Comparison of ENCODE assay signal across 11 mouse cellular contexts in the genomic region with DNA sequence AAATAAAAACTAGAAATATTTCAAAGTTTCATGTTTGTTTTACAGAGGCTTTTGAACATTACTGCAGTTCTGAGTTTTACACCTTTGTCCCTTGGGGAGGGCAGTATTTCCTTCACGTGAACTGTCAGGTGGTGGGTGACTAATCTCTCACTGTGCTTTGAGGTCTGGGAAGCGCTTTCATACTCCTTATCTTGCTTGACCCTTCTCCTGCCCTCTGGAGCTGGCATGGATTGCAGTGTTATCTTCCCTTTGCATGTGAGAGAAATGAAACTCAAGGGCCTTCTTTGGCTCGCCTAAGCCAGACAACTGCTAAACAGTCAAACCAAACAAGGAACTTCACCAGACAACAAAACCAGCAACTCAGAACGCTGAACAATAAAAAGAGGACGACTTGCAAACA.
A peak's percentile ranks its signal among the peaks of the same experiment; 100 is the strongest.
DNase-seq lines count a peak whose midpoint lies in the region; ATAC-seq and TF ChIP-seq lines count a peak whose summit lies in the region.
"Had no signal": no experiment of that assay in that cellular context is flagged by ENCODE, and none has a peak within 500 bp of the region (broad histone marks: within the 10 kb centered on the region; RNA-seq: fewer than 3 reads in every experiment).

No protein-coding gene starts in this region.

- no peak for TF ChIP-seq CTCF in liver, postnatal 0 days (IDR thresholded peaks at IDR 0.05; ENCODE audit: low read depth)

- H3K9me3 ChIP-seq in liver, embryonic 11.5 days (ENCODE audit: control insufficient read depth, low read length): no peaks in the 10 kb centered on the region
- no peaks in the 10 kb centered on the region for H3K9me3 ChIP-seq in liver, postnatal 0 days (ENCODE audit: low read length)
- H3K9me3 ChIP-seq in heart, embryonic 10.5 days: no peaks in the 10 kb centered on the region
- H3K9me3 ChIP-seq in intestine, embryonic 15.5 days: no peaks in the 10 kb centered on the region
- H3K9me3 ChIP-seq in stomach, embryonic 16.5 days (replicated peaks; ENCODE audit: control insufficient read depth, low read length): no peaks in the 10 kb centered on the region
- H3K9me3 ChIP-seq: limb, embryonic 13.5 days; megakaryocyte, embryonic 14.5 days had no signal

- no peaks in the 10 kb centered on the region for H3K36me3 ChIP-seq in liver, embryonic 11.5 days (ENCODE audit: control insufficient read depth, insufficient read depth, low read length)
- no peaks in the 10 kb centered on the region for H3K36me3 ChIP-seq in liver, postnatal 0 days (replicated peaks; ENCODE audit: insufficient read depth, low read length)
- H3K36me3 ChIP-seq in heart, embryonic 10.5 days: no peaks in the 10 kb centered on the region
- H3K36me3 ChIP-seq in intestine, embryonic 15.5 days: no peaks in the 10 kb centered on the region
- no peaks in the 10 kb centered on the region for H3K36me3 ChIP-seq in stomach, embryonic 16.5 days (ENCODE audit: control insufficient read depth, insufficient read depth, low read length)
- H3K36me3 ChIP-seq: limb, embryonic 13.5 days had no signal

- no peaks in the 10 kb centered on the region for H3K27me3 ChIP-seq in liver, embryonic 11.5 days (replicated peaks; ENCODE audit: control insufficient read depth, insufficient read depth, low read length)
- no peaks in the 10 kb centered on the region for H3K27me3 ChIP-seq in liver, postnatal 0 days (ENCODE audit: insufficient read depth, low read length)
- H3K27me3 ChIP-seq in heart, embryonic 10.5 days (ENCODE audit: insufficient read depth, poor library complexity, severe bottlenecking): no peaks in the 10 kb centered on the region
- no peaks in the 10 kb centered on the region for H3K27me3 ChIP-seq in intestine, embryonic 15.5 days (replicated peaks)
- H3K27me3 ChIP-seq in stomach, embryonic 16.5 days (ENCODE audit: control insufficient read depth, insufficient read depth, low read length): no peaks in the 10 kb centered on the region
- H3K27me3 ChIP-seq: limb, embryonic 13.5 days; megakaryocyte, embryonic 14.5 days had no signal

- TF ChIP-seq EP300 in liver, postnatal 0 days (IDR thresholded peaks at IDR 0.05; ENCODE audit: low read depth): no peak

- no peak overlapping the region for H3K9ac ChIP-seq in liver, embryonic 11.5 days (ENCODE audit: low read depth, low read length)
- H3K9ac ChIP-seq in liver, postnatal 0 days (replicated peaks): no peak overlapping the region
- no peak overlapping the region for H3K9ac ChIP-seq in intestine, embryonic 15.5 days
- no peak overlapping the region for H3K9ac ChIP-seq in stomach, embryonic 16.5 days (ENCODE audit: low read length)
- H3K9ac ChIP-seq: limb, embryonic 13.5 days had no signal

- no peak overlapping the region for H3K27ac ChIP-seq in liver, embryonic 11.5 days (ENCODE audit: low read depth, low read length)
- no peak overlapping the region for H3K27ac ChIP-seq in liver, postnatal 0 days (ENCODE audit: low read depth)
- H3K27ac ChIP-seq in heart, embryonic 10.5 days: peak overlapping the region; percentile 52; the same call in 1 of the 2 replicates
- H3K27ac ChIP-seq in intestine, embryonic 15.5 days: no peak overlapping the region
- no peak overlapping the region for H3K27ac ChIP-seq in stomach, embryonic 16.5 days (ENCODE audit: low read length)
- H3K27ac ChIP-seq: limb, embryonic 13.5 days had no signal

- H3K4me3 ChIP-seq in liver, embryonic 11.5 days (ENCODE audit: low read depth, low read length): no peak overlapping the region
- H3K4me3 ChIP-seq in liver, postnatal 0 days (ENCODE audit: low read depth, low read length): no peak overlapping the region
- no peak overlapping the region for H3K4me3 ChIP-seq in heart, embryonic 10.5 days
- H3K4me3 ChIP-seq in intestine, embryonic 15.5 days (replicated peaks): no peak overlapping the region
- no peak overlapping the region for H3K4me3 ChIP-seq in stomach, embryonic 16.5 days (replicated peaks; ENCODE audit: low read length)
- H3K4me3 ChIP-seq: limb, embryonic 13.5 days; megakaryocyte, embryonic 14.5 days had no signal

- no peaks in the 10 kb centered on the region; the same call in 1 of the 2 replicates for H3K4me1 ChIP-seq in liver, embryonic 11.5 days (replicated peaks; ENCODE audit: control insufficient read depth, insufficient read depth, low read length)
- no peaks in the 10 kb centered on the region for H3K4me1 ChIP-seq in liver, postnatal 0 days (ENCODE audit: insufficient read depth)
- peaks cover 5% of the 10 kb centered on the region; the same call in 1 of the 2 replicates for H3K4me1 ChIP-seq in heart, embryonic 10.5 days
- no peaks in the 10 kb centered on the region for H3K4me1 ChIP-seq in intestine, embryonic 15.5 days (replicated peaks)
- no peaks in the 10 kb centered on the region for H3K4me1 ChIP-seq in stomach, embryonic 16.5 days (ENCODE audit: control insufficient read depth, insufficient read depth, low read length)
- H3K4me1 ChIP-seq: limb, embryonic 13.5 days; megakaryocyte, embryonic 14.5 days had no signal

- ATAC-seq in liver, embryonic 11.5 days (replicated peaks; ENCODE audit: low FRiP score): peak; percentile 75
- no peak for ATAC-seq in liver, postnatal 0 days
- ATAC-seq in intestine, embryonic 15.5 days: peak; percentile 92
- peak; percentile 44; the same call in 1 of the 2 replicates for ATAC-seq in stomach, embryonic 16.5 days (ENCODE audit: insufficient read depth, low FRiP score)
- ATAC-seq: inflammation-experienced regulatory T-cells, adult 6 months had no signal

- no peak for DNase-seq in liver, embryonic 11.5 days (ENCODE audit: low spot score)
- DNase-seq in liver, postnatal 0 days: no peak
- no peak for DNase-seq in heart, embryonic 10.5 days (ENCODE audit: low spot score)
- DNase-seq in Muller cell, postnatal 12 days (ENCODE audit: inconsistent ontology term): no peak
- DNase-seq in urinary bladder, adult 18-20 months (ENCODE audit: low spot score in 2 of 2): no peak
- DNase-seq: cerebellum, adult 11-12 months had no signal

- no peak overlapping the region for H3K4me2 ChIP-seq in liver, embryonic 11.5 days
- H3K4me2 ChIP-seq in liver, postnatal 0 days (ENCODE audit: low read depth, low read length): no peak overlapping the region
- H3K4me2 ChIP-seq in intestine, embryonic 15.5 days (replicated peaks): no peak overlapping the region
- H3K4me2 ChIP-seq in stomach, embryonic 16.5 days (ENCODE audit: low read depth, low read length): no peak overlapping the region
- H3K4me2 ChIP-seq: limb, embryonic 13.5 days had no signal

- WGBS in liver, embryonic 11.5 days: 12% methylated on average over 5 of the region's 5 CpGs
- WGBS in liver, postnatal 0 days (ENCODE audit: insufficient replicate concordance): 28% methylated on average over 5 of the region's 5 CpGs
- WGBS in heart, embryonic 10.5 days: 20% methylated on average over 5 of the region's 5 CpGs
- WGBS in intestine, embryonic 15.5 days: 29% methylated on average over 5 of the region's 5 CpGs
- WGBS in stomach, embryonic 16.5 days: 33% methylated on average over 5 of the region's 5 CpGs
